Mouse (Mus musculus) forebrain, postnatal 0 days (tissue): ENCODE results near the gene Dctn2. TPM values are rescaled to one million over a fixed set of nuclear protein-coding genes. Genes with fewer than 3 reads are reported as not detected.

Experiments
- ATAC-seq: fragments of 200-750 bp; cut with Nextera tagmentation; 2 replicates; pipeline ENCODE4 v1.8.0; 2017; ENCODE audit warnings: mild to moderate bottlenecking, moderate library complexity
- DNase-seq: peaks from one replicate; pipeline ENCODE4 v3.0.0-alpha.2; 2015
- H3K27ac ChIP-seq: fragments of 300-500 bp; sonication (generic); 2 replicates; pipeline ENCODE4 v1.5.1; 2014; ENCODE audit warnings: low read depth, mild to moderate bottlenecking, antibody characterized with exemption, low read length, moderate library complexity, mixed read lengths
- H3K27me3 ChIP-seq: fragments of 300-500 bp; sonication (generic); 2 replicates; pipeline ENCODE4 v1.6.1; 2014; ENCODE audit warnings: mild to moderate bottlenecking, low read length, mixed read lengths; ENCODE audit not compliant: insufficient read depth
- H3K36me3 ChIP-seq: fragments of 300-500 bp; sonication (generic); 2 replicates; pipeline ENCODE4 v1.6.1; 2014; ENCODE audit warnings: mild to moderate bottlenecking, moderate library complexity; ENCODE audit not compliant: insufficient read depth
- H3K4me1 ChIP-seq: fragments of 300-500 bp; sonication (generic); 2 replicates; pipeline ENCODE4 v1.6.1; 2014; ENCODE audit warnings: antibody characterized with exemption; ENCODE audit not compliant: insufficient read depth
- H3K4me2 ChIP-seq: fragments of 300-500 bp; sonication (generic); 2 replicates; pipeline ENCODE4 v1.6.1; 2014; ENCODE audit warnings: low read depth, mild to moderate bottlenecking, moderate library complexity
- H3K4me3 ChIP-seq: fragments of 300-500 bp; sonication (generic); 2 replicates; pipeline ENCODE4 v1.5.1; 2014; ENCODE audit warnings: low read depth, low read length, mixed read lengths
- H3K9ac ChIP-seq: fragments of 300-500 bp; sonication (generic); 2 replicates; pipeline ENCODE4 v1.6.1; 2014; ENCODE audit warnings: mild to moderate bottlenecking
- H3K9me3 ChIP-seq: fragments of 300-500 bp; sonication (generic); 2 replicates; pipeline ENCODE4 v1.6.1; 2016; ENCODE audit warnings: low read length
- CTCF ChIP-seq: sonication (generic); IDR thresholded peaks from 2 replicates; pipeline ENCODE4 v1.5.1; 2016; ENCODE audit warnings: antibody characterized with exemption, control low read depth, low read depth
- WGBS: fragments of 180-500 bp; shearing (Covaris S2); extraction: QIAGEN DNeasy Blood & Tissue Kit; methylation state at CpG from one replicate; pipeline ENCODE4 v1.1.7; 2014; 5-methylcytosine and 5-hydroxymethylcytosine counted together
- polyA plus RNA-seq: library from polyadenylated mRNA; unstranded; fragments of >200 nt; fragmentation: Nextera tagmentation; extraction: Ambion mirVana; gene quantifications from 2 replicates; pipeline ENCODE4 v1.2.1, GENCODE M21; 2015
- total RNA-seq: library from RNA; depleted of rRNA; stranded (reverse); fragments of >200 nt; gene quantifications from 2 replicates; pipeline ENCODE4 v1.2.3, GENCODE M21; 2014; rRNA removed

Gene Dctn2
- total RNA-seq (272 and 300 TPM in 2 replicates), polyA plus RNA-seq (332 and 343 TPM in 2 replicates)

GRCm38 (mm10) chr10:127266112-127267091 is at the start of gene Dctn2:
TSS of gene Dctn2 (plus strand) at chr10:127266368.
- ATAC-seq (peak; percentile 97), DNase-seq (peak; percentile 96)
- 2% methylated on average over 70 of the region's 70 CpGs for WGBS
- peak within 1 kb of the TSS; percentile 99 for H3K4me3 ChIP-seq
- H3K36me3 ChIP-seq: peaks cover 22% of the 10 kb centered on the region
- peak within 1 kb of the TSS; percentile 100 for H3K9ac ChIP-seq
- H3K4me2 ChIP-seq: peak within 1 kb of the TSS; percentile 78
- no peaks in the 10 kb centered on the region for H3K9me3 ChIP-seq
- TF ChIP-seq CTCF: peak; percentile 23; the same call in 1 of the 2 replicates
- H3K27me3 ChIP-seq: no peaks in the 10 kb centered on the region
- H3K4me1 ChIP-seq: peaks cover 15% of the 10 kb centered on the region
- peak within 1 kb of the TSS; percentile 94 for H3K27ac ChIP-seq

GRCm38 (mm10) chr10:127216456-127216855 is 49.7 kb upstream of the Dctn2 start:
- ATAC-seq (no peak), DNase-seq (no peak)
- Histone ChIP-seq H3K27ac (no peak overlapping the region), H3K4me2 (no peak overlapping the region), H3K4me3 (no peak overlapping the region), H3K36me3 (no peaks in the 10 kb centered on the region), H3K9ac (no peak overlapping the region), H3K27me3 (no peaks in the 10 kb centered on the region), H3K4me1 (no peaks in the 10 kb centered on the region), H3K9me3 (no peaks in the 10 kb centered on the region)
- WGBS: 95% methylated on average over 11 of the region's 11 CpGs
- TF ChIP-seq CTCF: no peak

DNA sequence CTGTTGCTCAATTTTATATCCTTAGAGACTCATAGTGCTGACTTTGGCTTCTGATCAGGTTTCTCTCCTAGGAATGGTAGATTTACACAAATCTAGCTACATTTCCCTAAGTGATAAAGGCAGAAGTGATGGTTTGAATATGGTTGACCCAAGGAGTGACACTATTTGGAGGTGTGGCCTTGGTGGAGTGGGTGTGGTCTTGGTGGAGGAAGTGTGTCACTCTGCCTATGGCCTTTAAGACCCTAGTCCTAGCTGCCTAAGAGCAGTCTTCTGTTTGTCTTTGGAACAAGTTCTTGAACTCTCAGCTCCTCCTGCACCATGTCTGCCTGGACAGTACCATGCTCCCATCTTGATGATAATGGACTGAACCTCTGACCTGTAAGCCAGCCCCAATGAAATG is 49.0 kb upstream of the Dctn2 start:
- H3K36me3 ChIP-seq: no peaks in the 10 kb centered on the region
- H3K27ac ChIP-seq: no peak overlapping the region
- no peaks in the 10 kb centered on the region for H3K27me3 ChIP-seq
- H3K4me2 ChIP-seq: no peak overlapping the region
- H3K9me3 ChIP-seq: no peaks in the 10 kb centered on the region
- ATAC-seq (no peak), DNase-seq (no peak)
- no peaks in the 10 kb centered on the region for H3K4me1 ChIP-seq
- no peak overlapping the region for H3K9ac ChIP-seq
- TF ChIP-seq CTCF: no peak
- no peak overlapping the region for H3K4me3 ChIP-seq

- no peak overlapping the region for H3K4me3 ChIP-seq
- no peak for TF ChIP-seq CTCF
- WGBS: 90% methylated on average over 2 of the region's 2 CpGs
Observed at GRCm38 (mm10) chr10:127218339-127218738, 47.8 kb upstream of the Dctn2 start.

DNA sequence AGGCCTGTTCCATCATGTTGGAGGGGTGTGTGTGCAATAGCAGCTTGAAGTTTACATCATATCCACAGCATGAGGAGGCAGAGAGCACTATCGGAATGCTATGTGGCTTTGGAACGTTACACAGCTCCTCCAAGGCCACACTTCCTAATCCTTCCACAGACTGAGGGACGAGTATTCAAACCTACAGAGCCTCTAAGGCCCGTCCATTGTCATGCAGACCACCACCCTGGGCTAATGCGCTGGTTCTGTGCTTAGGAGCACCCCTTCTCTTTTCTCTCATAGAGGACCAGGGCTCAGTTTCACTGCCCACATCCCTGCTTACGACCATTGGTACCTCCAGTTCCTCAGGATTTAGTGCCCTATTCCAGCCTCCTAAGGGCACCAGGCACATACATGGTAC is 41.0 kb upstream of the Dctn2 start:
- 29% methylated on average over 6 of the region's 6 CpGs for WGBS
- no peaks in the 10 kb centered on the region for H3K9me3 ChIP-seq

More at GRCm38 (mm10) chr10:127218339-127218738, 47.8 kb upstream of the Dctn2 start:
- Histone ChIP-seq H3K36me3 (no peaks in the 10 kb centered on the region), H3K27me3 (no peaks in the 10 kb centered on the region), H3K9ac (no peak overlapping the region), H3K4me2 (no peak overlapping the region), H3K9me3 (no peaks in the 10 kb centered on the region), H3K27ac (no peak overlapping the region), H3K4me1 (no peaks in the 10 kb centered on the region)
- DNase-seq: no peak
- no peak for ATAC-seq

GRCm38 (mm10) chr10:127225732-127226131 is 40.4 kb upstream of the Dctn2 start:
- TF ChIP-seq CTCF: no peak
- ATAC-seq: no peak
- Histone ChIP-seq H3K36me3 (peaks cover 53% of the 10 kb centered on the region), H3K27me3 (no peaks in the 10 kb centered on the region), H3K4me1 (no peaks in the 10 kb centered on the region), H3K4me3 (no peak overlapping the region), H3K9ac (no peak overlapping the region), H3K27ac (no peak overlapping the region), H3K9me3 (no peaks in the 10 kb centered on the region), H3K4me2 (no peak overlapping the region)
- 38% methylated on average over 10 of the region's 10 CpGs for WGBS
- no peak for DNase-seq

More for the DNA sequence above, 41.0 kb upstream of the Dctn2 start:
- H3K9ac ChIP-seq: no peak overlapping the region
- H3K4me3 ChIP-seq: no peak overlapping the region
- no peak for TF ChIP-seq CTCF
- no peaks in the 10 kb centered on the region for H3K27me3 ChIP-seq
- DNase-seq: no peak
- peaks cover 48% of the 10 kb centered on the region for H3K36me3 ChIP-seq
- no peaks in the 10 kb centered on the region for H3K4me1 ChIP-seq
- H3K4me2 ChIP-seq: no peak overlapping the region
- no peak overlapping the region for H3K27ac ChIP-seq
- ATAC-seq: 0 out of 2 replicates have a peak, but pooled peaks have one; percentile 21

- DNase-seq (no peak), ATAC-seq (0 out of 2 replicates have a peak, but pooled peaks have one; percentile 32)
- H3K27me3 ChIP-seq: no peaks in the 10 kb centered on the region
- peaks cover 60% of the 10 kb centered on the region for H3K36me3 ChIP-seq
- no peak overlapping the region for H3K27ac ChIP-seq
- no peaks in the 10 kb centered on the region for H3K4me1 ChIP-seq
- TF ChIP-seq CTCF: peak; percentile 44
- WGBS: 62% methylated on average over 8 of the region's 8 CpGs
- no peak overlapping the region for H3K9ac ChIP-seq
- no peak overlapping the region for H3K4me2 ChIP-seq
- H3K4me3 ChIP-seq: no peak overlapping the region
- no peaks in the 10 kb centered on the region for H3K9me3 ChIP-seq
Observed at GRCm38 (mm10) chr10:127226318-127226895, 39.8 kb upstream of the Dctn2 start.
